Mouse (Mus musculus) midbrain, embryonic 10.5 days (tissue): ENCODE data around the gene Heyl. TPM values are rescaled to one million over a fixed set of nuclear protein-coding genes. Genes with fewer than 3 reads are reported as not detected.

Experiments used
- DNase-seq: peaks from one replicate; pipeline ENCODE4 v3.0.0-alpha.2; 2017; ENCODE audit warnings: low spot score
- H3K27ac ChIP-seq: fragments of 300-500 bp; sonication (generic); replicated peaks from 2 replicates; pipeline ENCODE4 v1.5.1; 2016; ENCODE audit warnings: mild to moderate bottlenecking
- H3K27me3 ChIP-seq: fragments of 300-500 bp; sonication (generic); 2 replicates; pipeline ENCODE4 v1.6.1; 2016; ENCODE audit warnings: low read depth, mild to moderate bottlenecking; ENCODE audit not compliant: poor library complexity, severe bottlenecking
- H3K36me3 ChIP-seq: fragments of 300-500 bp; sonication (generic); 2 replicates; pipeline ENCODE4 v1.6.1; 2016; ENCODE audit warnings: mild to moderate bottlenecking, moderate library complexity
- H3K4me1 ChIP-seq: fragments of 300-500 bp; sonication (generic); 2 replicates; pipeline ENCODE4 v1.6.1; 2016
- H3K4me3 ChIP-seq: fragments of 300-500 bp; sonication (generic); 2 replicates; pipeline ENCODE4 v1.5.1; 2016; ENCODE audit warnings: mild to moderate bottlenecking, moderate library complexity
- H3K9me3 ChIP-seq: fragments of 300-500 bp; sonication (generic); replicated peaks from 2 replicates; pipeline ENCODE4 v1.6.1; 2016; ENCODE audit warnings: mild to moderate bottlenecking
- WGBS: fragments of 180-500 bp; shearing (Covaris S2); methylation state at CpG from one replicate; pipeline ENCODE4 v1.1.7; 2016; 5-methylcytosine and 5-hydroxymethylcytosine counted together
- polyA plus RNA-seq: library from polyadenylated mRNA; unstranded; fragments of >200 nt; fragmentation: Nextera tagmentation; extraction: Ambion mirVana; gene quantifications from 2 replicates; pipeline ENCODE4 v1.2.1, GENCODE M21; 2016

Gene Heyl
- polyA plus RNA-seq, 1 experiment from 2014 or later, result 8.0 TPM

DNA sequence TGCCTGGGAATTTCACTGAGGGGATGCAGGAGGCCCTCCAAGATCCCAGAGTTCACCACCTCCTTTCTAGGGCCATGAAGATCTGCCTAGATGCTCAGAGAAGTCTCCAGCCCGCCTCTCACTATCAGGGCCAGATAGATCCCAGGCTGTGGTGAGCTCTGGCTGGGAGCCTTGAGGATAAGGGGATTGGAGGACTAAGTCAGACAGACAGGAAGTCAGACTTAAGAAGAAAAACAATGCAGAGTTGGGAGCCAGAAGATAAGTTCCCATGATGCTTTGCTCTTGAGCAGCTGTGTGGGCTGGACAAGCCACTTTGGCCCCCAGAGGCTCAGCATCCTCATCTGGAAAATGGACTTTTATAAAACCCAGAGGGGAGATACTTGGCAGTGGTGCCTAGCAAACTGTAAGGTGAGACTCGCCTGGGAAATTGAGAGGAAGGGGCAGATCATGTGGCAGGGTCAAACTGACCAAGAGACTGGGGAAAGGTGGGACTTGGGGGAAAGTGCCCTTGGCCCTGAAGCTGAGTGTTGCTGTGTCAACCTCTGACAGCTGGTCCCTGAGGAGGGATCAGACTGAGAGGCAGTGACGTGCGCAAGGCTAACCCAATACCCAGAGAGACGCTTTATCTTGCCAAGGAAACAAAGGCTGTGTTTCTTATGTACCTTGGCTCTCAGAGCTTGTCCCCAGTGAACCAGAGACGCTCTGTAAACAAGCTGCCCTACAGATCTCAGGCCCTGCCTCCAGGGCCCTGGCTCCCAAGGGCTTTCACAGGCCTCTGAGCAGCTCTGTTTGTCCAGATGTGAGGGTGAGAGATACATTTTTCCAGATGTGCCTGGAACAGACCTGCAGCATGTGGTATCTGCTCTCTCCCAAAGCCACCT, 4.3 kb downstream of the Heyl start:
- DNase-seq, result no peak
- H3K4me3 ChIP-seq, result no peak overlapping the region
- H3K27me3 ChIP-seq, result peaks cover 89% of the 10 kb centered on the region
- no peaks in the 10 kb centered on the region for H3K9me3 ChIP-seq
- no peaks in the 10 kb centered on the region for H3K36me3 ChIP-seq
- peaks cover 46% of the 10 kb centered on the region for H3K4me1 ChIP-seq
- 56% methylated on average over 6 of the region's 6 CpGs for WGBS
- no peak overlapping the region for H3K27ac ChIP-seq

DNA sequence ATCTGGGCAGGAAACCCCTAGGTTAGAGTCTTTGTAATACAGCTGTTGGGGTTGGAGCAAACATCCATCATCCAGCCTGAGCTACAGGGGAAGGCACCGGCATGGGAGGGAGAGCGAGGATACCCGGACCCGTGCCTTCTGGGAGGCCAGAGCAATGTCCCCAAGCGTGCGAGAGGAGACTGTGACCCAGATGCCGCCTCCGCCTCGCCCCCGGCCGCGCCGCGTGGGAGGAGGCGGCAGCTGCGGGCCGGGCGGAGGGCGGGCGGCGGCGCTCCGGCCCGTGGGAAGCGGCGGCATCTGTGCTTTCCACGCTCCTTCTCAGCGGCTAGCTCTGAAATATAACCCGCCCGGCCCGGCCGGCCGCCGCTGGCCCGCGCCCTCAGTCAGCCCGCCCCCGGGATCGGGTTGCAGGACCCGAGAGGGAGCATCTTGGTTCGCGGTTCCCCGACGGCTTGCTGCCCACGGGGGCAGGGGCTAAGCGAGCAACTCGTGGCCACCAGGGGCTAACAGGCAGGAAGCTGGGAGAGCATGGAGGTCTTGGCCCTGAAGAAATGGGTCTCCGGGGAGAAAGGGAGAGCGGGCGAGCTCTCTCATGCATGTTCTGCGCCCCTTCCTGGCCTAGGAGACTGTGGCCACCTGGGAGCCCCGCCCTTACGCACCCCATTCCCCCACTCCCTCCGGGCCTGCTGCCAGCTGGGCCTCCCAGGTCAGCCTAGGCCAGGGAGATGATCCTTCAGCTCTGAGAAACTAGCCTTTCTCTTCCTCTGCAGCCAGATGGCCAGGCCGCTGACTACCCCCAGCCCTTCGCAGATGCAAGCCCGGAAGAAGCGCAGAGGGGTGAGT, 6.2 kb downstream of the Heyl start:
- WGBS, result 6% methylated on average over 58 of the region's 58 CpGs
- Histone ChIP-seq H3K27ac (peak overlapping the region; percentile 79), H3K9me3 (no peaks in the 10 kb centered on the region), H3K27me3 (peaks cover 77% of the 10 kb centered on the region), H3K4me3 (peak overlapping the region; percentile 49), H3K4me1 (peaks cover 32% of the 10 kb centered on the region), H3K36me3 (no peaks in the 10 kb centered on the region)
- DNase-seq, result peak; percentile 70

DNA sequence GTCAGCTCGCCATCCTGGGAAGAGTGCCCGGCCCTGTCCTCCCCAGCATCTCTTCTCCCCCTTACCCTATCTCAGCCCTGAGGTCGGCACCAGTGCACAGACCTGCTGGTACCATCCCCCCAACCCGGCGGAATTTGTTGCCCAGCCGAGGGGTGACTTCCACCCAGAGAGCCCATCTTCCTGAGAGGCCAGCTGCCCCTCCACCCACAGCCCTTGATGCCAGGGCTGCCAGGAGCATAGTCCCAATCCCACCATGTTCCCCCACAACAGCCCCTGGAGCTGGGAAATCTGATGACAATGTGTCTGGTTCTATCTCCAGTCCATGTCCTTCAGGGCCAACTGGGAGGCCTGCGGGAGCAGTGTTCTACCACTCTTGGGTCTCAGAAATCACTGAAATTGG, 12.9 kb downstream of the Heyl start:
- Histone ChIP-seq H3K36me3 (no peaks in the 10 kb centered on the region), H3K4me3 (no peak overlapping the region), H3K27me3 (peaks cover 11% of the 10 kb centered on the region), H3K27ac (no peak overlapping the region), H3K9me3 (no peaks in the 10 kb centered on the region), H3K4me1 (peaks cover 10% of the 10 kb centered on the region)
- WGBS, result 94% methylated on average over 7 of the region's 7 CpGs
- DNase-seq, result no peak

DNA sequence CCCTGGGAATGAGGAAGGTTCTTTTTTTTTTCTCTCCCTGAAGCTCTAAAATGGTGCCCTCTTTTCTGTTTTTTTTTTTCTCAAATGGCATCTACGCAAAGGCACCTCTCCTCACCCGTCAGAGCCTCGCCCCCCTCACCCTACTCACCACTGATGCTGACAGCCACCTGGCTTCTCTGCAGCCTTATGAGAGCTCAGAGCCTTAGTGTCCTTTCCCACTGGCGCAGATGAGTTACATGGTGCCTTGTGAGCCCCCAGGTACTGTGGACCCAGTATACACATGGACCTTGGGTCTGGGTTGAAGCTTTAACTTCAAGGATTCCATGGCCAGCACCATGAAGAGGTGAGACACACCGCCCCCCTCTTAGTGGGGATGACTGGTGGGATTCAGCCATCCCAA, 13.3 kb downstream of the Heyl start:
- no peaks in the 10 kb centered on the region for H3K9me3 ChIP-seq
- H3K4me3 ChIP-seq, result no peak overlapping the region
- WGBS, result 94% methylated on average over 5 of the region's 5 CpGs
- 0 out of 2 replicates have a peak, but pooled peaks cover 8% of the 10 kb centered on the region for H3K27me3 ChIP-seq
- peaks cover 10% of the 10 kb centered on the region for H3K4me1 ChIP-seq
- no peaks in the 10 kb centered on the region for H3K36me3 ChIP-seq
- DNase-seq, result no peak
- H3K27ac ChIP-seq, result no peak overlapping the region

DNA sequence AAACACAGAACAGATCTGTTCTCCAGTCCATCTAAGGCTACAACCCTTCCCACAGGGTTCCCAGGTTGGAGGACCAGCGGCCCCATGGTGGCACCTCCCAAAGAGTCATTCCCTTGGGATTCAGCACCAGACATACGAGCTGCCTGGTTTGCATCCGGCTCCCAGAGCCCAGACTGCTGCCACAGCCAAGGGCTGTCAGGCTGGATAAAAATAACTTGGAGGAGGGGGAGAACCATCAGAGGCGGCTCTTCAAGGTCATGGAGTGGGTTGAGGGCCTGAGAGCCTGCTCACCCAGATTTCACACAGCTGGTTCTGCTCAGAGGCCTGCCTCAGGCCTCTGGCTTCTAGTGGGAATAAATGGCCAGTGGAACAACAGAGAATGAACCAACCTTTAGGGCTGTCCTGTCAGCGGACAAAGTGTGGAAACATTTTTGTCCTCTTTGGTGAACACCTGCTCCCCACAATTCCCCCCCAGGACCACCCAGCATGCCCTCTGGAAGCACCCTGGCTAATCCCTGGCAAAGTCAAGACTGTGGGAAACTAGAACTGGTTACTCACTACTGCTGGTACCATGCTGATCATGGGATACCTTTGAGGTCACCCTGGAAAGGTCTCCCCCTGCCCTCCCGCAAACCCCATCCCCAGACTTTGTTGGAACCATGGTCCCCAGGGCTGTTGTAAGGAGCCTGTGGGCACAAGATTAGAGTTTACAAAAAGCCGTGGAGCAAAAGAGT, 14.0 kb downstream of the Heyl start:
- Histone ChIP-seq H3K4me3 (no peak overlapping the region), H3K27ac (peak overlapping the region; percentile 7; the same call in 1 of the 2 replicates), H3K9me3 (no peaks in the 10 kb centered on the region), H3K4me1 (peaks cover 10% of the 10 kb centered on the region), H3K27me3 (0 out of 2 replicates have a peak, but pooled peaks cover 8% of the 10 kb centered on the region), H3K36me3 (no peaks in the 10 kb centered on the region)
- no peak for DNase-seq
- WGBS, result 80% methylated on average over 7 of the region's 7 CpGs

DNA sequence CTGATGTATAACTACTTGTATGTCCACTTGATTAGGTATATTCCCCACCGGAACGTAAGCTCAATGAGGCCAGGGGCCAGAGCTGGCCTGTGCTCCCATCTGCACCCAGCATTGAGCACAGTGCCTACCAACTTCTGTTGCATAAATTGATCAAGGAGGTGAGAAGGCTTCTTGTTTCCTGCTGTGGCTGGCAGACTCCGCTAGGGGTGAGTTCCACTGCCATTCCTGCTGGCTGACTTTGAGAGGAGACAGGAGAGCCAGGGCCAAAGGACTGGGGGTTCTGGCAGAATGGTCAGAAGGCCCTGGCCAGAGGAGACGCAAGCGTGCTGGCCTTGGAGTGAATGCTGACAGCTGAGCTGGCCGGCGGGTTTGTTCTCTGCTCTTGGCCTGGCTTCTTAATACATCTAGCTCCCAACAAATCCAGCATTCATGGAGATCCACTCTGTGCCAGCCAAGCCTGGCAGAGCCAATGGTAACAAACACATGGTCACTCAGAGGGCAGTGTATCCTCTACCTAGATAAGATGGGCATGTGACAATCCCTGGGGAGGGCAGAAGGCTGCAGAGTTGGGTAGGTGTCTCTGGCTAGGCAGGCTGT, 15.7 kb downstream of the Heyl start:
- Histone ChIP-seq H3K36me3 (no peaks in the 10 kb centered on the region), H3K4me3 (no peak overlapping the region), H3K27me3 (no peaks in the 10 kb centered on the region), H3K4me1 (peaks cover 10% of the 10 kb centered on the region), H3K27ac (no peak overlapping the region), H3K9me3 (no peaks in the 10 kb centered on the region)
- DNase-seq, result no peak
- WGBS, result 78% methylated on average over 7 of the region's 7 CpGs

DNA sequence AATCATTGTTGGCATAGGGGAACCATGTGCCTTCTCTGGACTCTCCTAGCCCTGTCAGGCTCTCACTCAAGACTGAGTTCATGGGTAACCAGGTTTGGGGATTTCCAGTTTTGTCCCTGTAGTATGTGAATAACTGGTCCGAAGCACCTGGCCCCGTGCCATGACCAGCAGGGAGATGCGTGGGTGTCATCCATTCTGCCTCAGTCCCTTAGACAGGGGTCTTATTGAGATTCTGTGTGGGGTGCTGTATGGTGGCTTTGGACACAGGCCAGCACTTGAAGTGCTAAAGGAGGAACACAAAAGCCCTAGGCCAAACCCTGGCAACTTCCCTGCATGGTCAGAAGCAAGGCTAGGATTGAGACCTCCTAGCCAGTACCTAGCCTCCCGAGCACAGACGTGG, 18.9 kb downstream of the Heyl start:
- Histone ChIP-seq H3K4me3 (no peak overlapping the region), H3K36me3 (no peaks in the 10 kb centered on the region), H3K4me1 (peaks cover 7% of the 10 kb centered on the region), H3K27me3 (no peaks in the 10 kb centered on the region), H3K9me3 (no peaks in the 10 kb centered on the region), H3K27ac (no peak overlapping the region)
- no peak for DNase-seq
- WGBS, result 86% methylated on average over 5 of the region's 5 CpGs

DNA sequence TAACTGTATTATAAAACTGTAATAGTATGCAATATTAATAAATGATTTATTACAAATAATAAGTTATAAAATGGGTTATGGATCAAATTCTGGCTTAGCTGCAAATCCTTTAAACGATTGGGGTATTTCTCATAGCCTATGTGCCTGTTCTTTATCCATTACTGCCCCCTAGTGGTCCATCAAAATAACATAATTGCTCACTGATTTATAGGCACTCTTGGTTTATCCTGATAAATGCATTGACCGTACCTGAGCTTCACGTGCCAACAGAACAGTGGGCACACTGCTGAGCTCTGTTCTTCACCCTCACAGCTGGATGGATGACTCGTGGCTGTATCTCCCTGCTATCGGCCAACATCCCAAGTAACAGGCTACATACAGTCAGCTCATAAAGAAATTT, 21.3 kb downstream of the Heyl start:
- Histone ChIP-seq H3K36me3 (no peaks in the 10 kb centered on the region), H3K27me3 (no peaks in the 10 kb centered on the region), H3K9me3 (no peaks in the 10 kb centered on the region), H3K4me3 (no peak overlapping the region), H3K27ac (no peak overlapping the region), H3K4me1 (no peaks in the 10 kb centered on the region)
- 35% methylated on average over 5 of the region's 5 CpGs for WGBS
- DNase-seq, result no peak

DNA sequence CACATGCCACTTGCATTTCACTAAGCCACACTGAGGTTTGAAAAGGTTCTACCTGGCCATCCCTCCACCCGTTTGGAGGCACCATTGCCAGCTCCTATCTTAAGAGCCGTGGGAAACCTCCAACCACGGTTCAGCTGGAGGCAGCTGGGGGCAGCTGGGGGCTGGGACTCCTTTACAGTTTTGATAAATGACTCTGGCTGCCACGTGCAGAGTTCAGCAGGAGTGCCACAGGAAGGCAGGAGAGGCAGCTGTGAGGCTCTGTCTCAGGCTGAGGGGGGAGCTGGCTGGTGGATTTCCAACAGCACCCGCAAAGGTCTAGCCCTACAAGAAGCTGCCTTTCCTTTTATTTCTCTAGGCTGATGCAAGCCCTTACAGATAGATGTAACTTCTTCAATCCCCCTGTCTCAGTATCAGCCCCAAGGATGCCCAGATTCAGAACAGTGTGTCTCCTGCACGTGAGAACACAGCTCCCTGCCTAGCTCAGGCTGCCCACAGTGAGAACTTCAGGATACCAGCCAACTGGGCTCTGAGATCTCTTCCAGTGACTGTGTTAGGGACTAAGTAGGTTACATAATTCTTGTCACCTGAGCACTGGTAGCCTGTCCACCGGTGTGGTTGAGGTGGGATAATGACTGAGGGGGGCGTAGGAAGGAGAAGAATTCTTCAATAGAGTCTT, 26.9 kb downstream of the Heyl start:
- no peaks in the 10 kb centered on the region for H3K4me1 ChIP-seq
- DNase-seq, result no peak
- H3K4me3 ChIP-seq, result no peak overlapping the region
- H3K27me3 ChIP-seq, result no peaks in the 10 kb centered on the region; the same call in 1 of the 2 replicates
- H3K27ac ChIP-seq, result no peak overlapping the region
- 58% methylated on average over 8 of the region's 8 CpGs for WGBS
- no peaks in the 10 kb centered on the region for H3K9me3 ChIP-seq
- H3K36me3 ChIP-seq, result no peaks in the 10 kb centered on the region

DNA sequence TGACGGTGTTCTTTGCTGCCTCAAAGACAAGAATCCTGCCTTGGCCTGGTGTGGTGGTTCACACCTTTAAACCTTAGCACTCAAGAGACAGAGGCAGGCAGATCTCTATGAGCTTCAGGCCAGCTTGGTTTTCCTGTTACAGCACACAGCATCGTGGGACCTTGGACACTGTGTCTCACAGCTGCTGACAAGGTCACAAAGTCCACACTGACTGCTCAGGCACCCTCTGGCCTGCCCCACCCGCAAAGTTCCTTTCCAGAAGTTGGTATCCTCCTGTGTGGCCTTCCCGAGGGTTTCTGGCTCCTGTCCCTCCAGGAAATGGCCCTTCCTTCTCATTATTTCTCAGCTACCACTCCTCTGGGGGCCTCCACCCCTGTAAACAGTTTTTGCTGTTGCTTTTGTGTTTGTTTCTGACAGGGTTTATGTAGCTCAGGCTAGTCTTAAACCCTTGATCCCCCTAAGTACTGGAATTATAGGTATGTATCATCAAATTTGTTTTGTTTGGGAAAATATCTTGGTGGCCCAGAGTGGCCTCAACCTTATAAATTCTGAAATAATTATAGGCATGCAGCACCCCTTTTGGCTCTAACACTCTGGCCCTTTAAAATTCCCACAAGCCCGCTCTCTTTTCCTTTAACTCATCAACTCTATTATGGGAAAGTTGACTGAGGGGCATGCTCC, 28.5 kb downstream of the Heyl start, which contains the start of gene Pabpc4:
Gene Pabpc4 (plus strand): TSS at position 631 of the 681 bp plus-strand sequence.
- no peak within 1 kb of the TSS for H3K27ac ChIP-seq
- no peak for DNase-seq
- no peaks in the 10 kb centered on the region for H3K36me3 ChIP-seq
- no peak within 1 kb of the TSS for H3K4me3 ChIP-seq
- WGBS, result 85% methylated on average over 5 of the region's 5 CpGs
- no peaks in the 10 kb centered on the region for H3K4me1 ChIP-seq
- H3K9me3 ChIP-seq, result no peaks in the 10 kb centered on the region
- H3K27me3 ChIP-seq, result no peaks in the 10 kb centered on the region; the same call in 1 of the 2 replicates

DNA sequence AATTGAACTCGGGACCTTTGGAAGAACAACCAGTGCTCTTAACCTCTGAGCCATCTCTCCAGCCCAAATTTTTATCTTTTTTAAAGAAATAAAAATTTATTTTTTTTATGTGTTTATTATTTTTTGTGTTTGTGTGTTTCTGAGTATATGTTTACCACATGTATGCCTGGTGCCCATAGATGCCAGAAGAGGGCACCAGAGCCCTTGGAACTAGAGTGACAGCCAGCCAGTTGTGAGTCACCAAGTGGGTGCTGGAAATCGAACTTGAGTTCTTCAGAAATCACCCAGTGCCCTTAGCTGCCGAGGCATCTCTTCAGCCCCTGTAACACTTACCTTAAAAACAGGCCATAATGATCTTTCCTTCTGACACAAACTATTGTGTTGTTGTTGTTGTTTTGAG, 37.7 kb downstream of the Heyl start:
- no peak overlapping the region for H3K4me3 ChIP-seq
- H3K36me3 ChIP-seq, result no peaks in the 10 kb centered on the region
- H3K4me1 ChIP-seq, result no peaks in the 10 kb centered on the region
- DNase-seq, result no peak
- H3K27ac ChIP-seq, result no peak overlapping the region
- H3K9me3 ChIP-seq, result no peaks in the 10 kb centered on the region
- 86% methylated on average over 3 of the region's 3 CpGs for WGBS
- H3K27me3 ChIP-seq, result no peaks in the 10 kb centered on the region
